Mouse (Mus musculus) intestine, embryonic 16.5 days (tissue): ENCODE measurements around the gene Zic1. TPM values are rescaled to one million over a fixed set of nuclear protein-coding genes. Genes with fewer than 3 reads are reported as not detected.

Experiments
- ATAC-seq: fragments of 200-750 bp; cut with Nextera tagmentation; 2 replicates; pipeline ENCODE4 v1.8.0; 2017; ENCODE audit warnings: moderate TSS enrichment, moderate library complexity
- H3K27ac ChIP-seq: fragments of 300-500 bp; sonication (generic); 2 replicates; pipeline ENCODE4 v1.5.1; 2014; ENCODE audit warnings: mild to moderate bottlenecking, low read length
- H3K27me3 ChIP-seq: fragments of 300-500 bp; sonication (generic); replicated peaks from 2 replicates; pipeline ENCODE4 v1.6.1; 2014; ENCODE audit warnings: low read length, control low read depth, mixed read lengths; ENCODE audit not compliant: control insufficient read depth, insufficient read depth
- H3K36me3 ChIP-seq: fragments of 300-500 bp; sonication (generic); 2 replicates; pipeline ENCODE4 v1.6.1; 2014; ENCODE audit warnings: low read length, control low read depth; ENCODE audit not compliant: control insufficient read depth, insufficient read depth
- H3K4me1 ChIP-seq: fragments of 300-500 bp; sonication (generic); 2 replicates; pipeline ENCODE4 v1.6.1; 2014; ENCODE audit warnings: low read length, control low read depth, mixed read lengths; ENCODE audit not compliant: control insufficient read depth, insufficient read depth
- H3K4me2 ChIP-seq: fragments of 300-500 bp; sonication (generic); 2 replicates; pipeline ENCODE4 v1.6.1; 2014; ENCODE audit warnings: low read depth, low read length, control low read depth
- H3K4me3 ChIP-seq: fragments of 300-500 bp; sonication (generic); 2 replicates; pipeline ENCODE4 v1.5.1; 2014; ENCODE audit warnings: mild to moderate bottlenecking, low read length
- H3K9ac ChIP-seq: fragments of 300-500 bp; sonication (generic); 2 replicates; pipeline ENCODE4 v1.6.1; 2014; ENCODE audit warnings: low read depth, low read length
- H3K9me3 ChIP-seq: fragments of 300-500 bp; sonication (generic); 2 replicates; pipeline ENCODE4 v1.6.1; 2016; ENCODE audit warnings: low read length, control low read depth; ENCODE audit not compliant: control insufficient read depth
- WGBS: fragments of 180-500 bp; shearing (Covaris S2); extraction: QIAGEN DNeasy Blood & Tissue Kit; methylation state at CpG from one replicate; pipeline ENCODE4 v1.1.7; 2014; 5-methylcytosine and 5-hydroxymethylcytosine counted together
- polyA plus RNA-seq: library from polyadenylated mRNA; unstranded; fragments of >200 nt; fragmentation: Nextera tagmentation; extraction: Ambion mirVana; gene quantifications from 2 replicates; pipeline ENCODE4 v1.2.1, GENCODE M21; 2015

Zic1 gene
- polyA plus RNA-seq, 1 experiment from 2014 or later: not detected

DNA sequence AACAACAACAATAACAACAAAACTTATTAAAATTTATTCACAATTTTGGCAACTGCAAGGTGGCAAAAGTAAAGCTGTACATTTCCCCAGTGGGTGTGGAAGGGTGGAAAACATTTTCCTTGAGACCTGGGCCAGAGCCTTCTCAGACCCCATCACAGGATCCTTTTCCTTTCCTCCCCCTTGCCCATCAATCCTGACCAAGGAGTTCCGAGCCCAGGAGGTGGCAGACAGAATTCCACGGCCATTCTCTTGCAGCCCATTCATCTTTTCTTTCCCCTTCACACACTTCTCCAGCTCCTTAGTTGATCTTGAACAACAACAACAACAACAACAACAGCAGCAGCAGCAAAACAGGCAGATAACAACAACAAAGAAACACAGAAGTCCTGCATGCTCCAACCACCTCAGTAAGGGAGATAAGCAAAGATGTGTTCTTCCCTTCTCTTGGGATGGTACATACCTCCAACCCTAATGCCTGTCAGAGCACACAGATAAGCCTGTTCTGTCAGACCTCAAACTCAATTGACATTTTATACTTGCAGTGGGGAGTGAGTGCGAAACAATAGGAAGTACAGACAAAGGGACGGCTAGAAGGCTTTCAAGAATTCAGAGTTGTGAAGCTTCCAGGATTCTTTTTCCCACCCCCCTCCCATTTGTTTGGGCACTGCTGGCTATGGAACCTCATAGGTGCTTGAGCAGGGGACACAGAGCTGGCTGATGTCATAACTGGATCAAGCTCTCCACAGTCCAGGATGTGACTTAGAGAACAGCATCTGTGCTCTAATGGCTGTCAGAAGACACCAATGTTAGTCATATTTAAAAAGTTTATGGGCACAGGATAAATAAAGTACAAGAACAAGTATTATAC, 19.3 kb upstream of the Zic1 start:
- Histone ChIP-seq H3K27ac (no peak overlapping the region), H3K4me3 (no peak overlapping the region), H3K9ac (no peak overlapping the region), H3K27me3 (peaks cover 91% of the 10 kb centered on the region), H3K4me1 (peaks cover 5% of the 10 kb centered on the region; the same call in 1 of the 2 replicates), H3K4me2 (no peak overlapping the region), H3K9me3 (no peaks in the 10 kb centered on the region), H3K36me3 (no peaks in the 10 kb centered on the region)
- 9% methylated on average over 4 of the region's 4 CpGs for WGBS
- no peak for ATAC-seq

DNA sequence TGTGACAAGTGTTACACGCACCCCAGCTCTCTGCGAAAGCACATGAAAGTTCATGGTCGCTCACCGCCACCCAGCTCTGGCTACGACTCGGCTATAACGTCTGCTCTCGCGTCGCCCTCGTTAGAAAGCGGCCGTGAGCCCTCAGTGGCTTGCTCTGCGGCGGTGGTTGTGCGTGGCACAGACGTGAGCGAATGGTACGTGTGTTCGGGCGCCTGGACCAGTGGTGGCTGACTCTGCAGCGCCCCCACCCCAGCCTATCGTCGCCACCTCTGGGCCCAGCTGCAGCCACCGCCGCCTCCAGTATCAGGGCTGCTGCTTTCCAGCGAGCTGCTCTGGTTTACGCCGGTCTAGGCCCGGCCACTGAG, 18.5 kb upstream of the Zic1 start:
- no peak overlapping the region for H3K9ac ChIP-seq
- 2% methylated on average over 30 of the region's 30 CpGs for WGBS
- peaks cover 5% of the 10 kb centered on the region; the same call in 1 of the 2 replicates for H3K4me1 ChIP-seq
- H3K27me3 ChIP-seq: peaks cover 91% of the 10 kb centered on the region
- H3K9me3 ChIP-seq: no peaks in the 10 kb centered on the region
- no peak overlapping the region for H3K4me2 ChIP-seq
- no peak overlapping the region for H3K27ac ChIP-seq
- no peaks in the 10 kb centered on the region for H3K36me3 ChIP-seq
- no peak overlapping the region for H3K4me3 ChIP-seq
- no peak for ATAC-seq

DNA sequence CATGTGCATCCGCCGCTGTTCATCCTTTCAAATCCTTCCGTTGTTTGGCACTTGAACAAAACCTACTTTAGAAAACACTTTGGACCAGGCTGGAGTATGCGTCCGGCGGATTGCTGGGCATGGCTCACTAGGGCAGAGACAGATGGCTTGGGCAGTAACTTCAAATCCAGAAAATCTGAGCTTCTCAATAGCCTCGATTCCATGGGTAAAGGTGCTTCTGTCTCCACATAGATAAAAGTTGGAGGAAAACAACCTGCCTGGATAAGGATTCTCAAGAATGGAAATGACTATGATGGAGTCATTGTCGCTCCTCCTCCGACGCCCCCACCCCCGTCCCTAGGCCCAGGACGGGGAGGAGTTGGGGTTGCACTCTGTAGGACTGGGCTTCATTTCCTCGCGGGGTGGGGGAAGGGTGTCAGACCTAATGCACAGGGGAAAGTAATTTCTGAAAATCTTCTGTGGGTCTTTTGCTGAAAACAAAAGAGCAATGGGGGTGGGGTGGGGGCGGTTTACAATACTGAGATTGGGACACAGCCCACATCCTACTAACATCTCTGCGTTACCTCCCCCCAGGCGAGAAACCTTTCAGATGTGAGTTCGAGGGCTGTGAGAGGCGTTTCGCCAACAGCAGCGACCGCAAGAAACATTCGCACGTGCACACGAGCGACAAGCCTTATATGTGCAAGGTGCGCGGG, 18.0 kb upstream of the Zic1 start:
- H3K4me2 ChIP-seq: no peak overlapping the region
- no peak overlapping the region for H3K4me3 ChIP-seq
- 1% methylated on average over 28 of the region's 28 CpGs for WGBS
- no peak overlapping the region for H3K9ac ChIP-seq
- H3K27me3 ChIP-seq: peaks cover 94% of the 10 kb centered on the region
- ATAC-seq: no peak
- H3K9me3 ChIP-seq: no peaks in the 10 kb centered on the region
- no peak overlapping the region for H3K27ac ChIP-seq
- no peaks in the 10 kb centered on the region for H3K36me3 ChIP-seq
- peaks cover 5% of the 10 kb centered on the region; the same call in 1 of the 2 replicates for H3K4me1 ChIP-seq

DNA sequence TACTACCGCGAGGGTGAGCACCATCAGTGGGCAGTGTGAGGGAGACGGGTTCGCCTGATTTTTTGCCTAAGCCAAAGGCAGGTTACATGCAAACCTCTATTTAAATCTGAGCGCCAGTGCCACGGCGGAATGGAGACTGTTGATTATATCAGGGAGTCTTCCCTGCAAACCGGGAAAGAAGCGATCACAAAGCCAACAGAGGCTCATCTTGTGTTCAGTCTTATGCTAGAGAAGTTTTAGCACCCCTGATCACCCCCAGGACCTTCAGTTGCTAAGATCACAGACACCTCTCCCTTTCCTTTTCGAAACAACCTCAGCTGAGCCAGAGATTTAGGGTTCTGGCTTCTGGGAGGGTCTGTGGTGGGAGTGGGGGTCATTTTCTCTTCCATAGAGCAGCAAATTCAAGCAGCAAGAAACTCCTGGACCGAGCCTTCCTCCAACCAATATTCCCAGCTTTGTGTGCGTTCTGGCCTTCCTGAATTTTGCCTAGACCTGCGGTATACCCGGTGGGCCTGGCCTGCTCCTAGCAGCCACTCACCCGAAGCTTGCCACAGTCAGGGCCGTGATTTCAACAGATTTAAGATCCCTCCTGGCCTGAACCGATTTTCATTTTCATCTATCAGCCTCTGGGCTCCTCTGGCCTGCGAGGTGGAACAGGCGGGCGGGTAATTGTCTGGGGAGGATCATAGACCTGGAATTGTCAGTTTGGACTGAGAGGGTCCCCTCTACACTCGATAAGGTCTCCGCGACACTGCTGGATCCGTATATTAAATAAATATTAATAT, 17.1 kb upstream of the Zic1 start:
- H3K9me3 ChIP-seq: no peaks in the 10 kb centered on the region
- no peaks in the 10 kb centered on the region for H3K36me3 ChIP-seq
- peaks cover 5% of the 10 kb centered on the region; the same call in 1 of the 2 replicates for H3K4me1 ChIP-seq
- no peak overlapping the region for H3K4me3 ChIP-seq
- H3K4me2 ChIP-seq: no peak overlapping the region
- no peak overlapping the region for H3K27ac ChIP-seq
- WGBS: 2% methylated on average over 24 of the region's 24 CpGs
- H3K27me3 ChIP-seq: peaks cover 95% of the 10 kb centered on the region
- no peak overlapping the region for H3K9ac ChIP-seq
- ATAC-seq: no peak

DNA sequence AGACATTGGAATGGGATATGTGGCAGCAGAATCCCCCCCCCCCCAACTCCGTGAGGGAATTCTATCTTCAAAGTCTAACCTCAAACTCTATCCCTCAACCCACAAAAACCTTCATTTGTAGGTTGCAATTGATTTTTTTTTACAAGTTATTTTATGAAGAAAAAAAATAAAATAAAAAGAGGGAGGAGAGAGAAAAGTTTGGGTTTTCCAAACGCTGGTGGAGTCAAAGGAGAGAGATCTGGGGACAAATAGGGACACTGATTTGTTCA, 16.4 kb upstream of the Zic1 start:
- Histone ChIP-seq H3K4me1 (peaks cover 5% of the 10 kb centered on the region; the same call in 1 of the 2 replicates), H3K9me3 (no peaks in the 10 kb centered on the region), H3K27ac (no peak overlapping the region), H3K36me3 (no peaks in the 10 kb centered on the region), H3K4me3 (no peak overlapping the region; the same call in 1 of the 2 replicates), H3K4me2 (no peak overlapping the region), H3K27me3 (peaks cover 94% of the 10 kb centered on the region), H3K9ac (no peak overlapping the region)
- WGBS: 5% methylated on average over 2 of the region's 2 CpGs
- no peak for ATAC-seq

DNA sequence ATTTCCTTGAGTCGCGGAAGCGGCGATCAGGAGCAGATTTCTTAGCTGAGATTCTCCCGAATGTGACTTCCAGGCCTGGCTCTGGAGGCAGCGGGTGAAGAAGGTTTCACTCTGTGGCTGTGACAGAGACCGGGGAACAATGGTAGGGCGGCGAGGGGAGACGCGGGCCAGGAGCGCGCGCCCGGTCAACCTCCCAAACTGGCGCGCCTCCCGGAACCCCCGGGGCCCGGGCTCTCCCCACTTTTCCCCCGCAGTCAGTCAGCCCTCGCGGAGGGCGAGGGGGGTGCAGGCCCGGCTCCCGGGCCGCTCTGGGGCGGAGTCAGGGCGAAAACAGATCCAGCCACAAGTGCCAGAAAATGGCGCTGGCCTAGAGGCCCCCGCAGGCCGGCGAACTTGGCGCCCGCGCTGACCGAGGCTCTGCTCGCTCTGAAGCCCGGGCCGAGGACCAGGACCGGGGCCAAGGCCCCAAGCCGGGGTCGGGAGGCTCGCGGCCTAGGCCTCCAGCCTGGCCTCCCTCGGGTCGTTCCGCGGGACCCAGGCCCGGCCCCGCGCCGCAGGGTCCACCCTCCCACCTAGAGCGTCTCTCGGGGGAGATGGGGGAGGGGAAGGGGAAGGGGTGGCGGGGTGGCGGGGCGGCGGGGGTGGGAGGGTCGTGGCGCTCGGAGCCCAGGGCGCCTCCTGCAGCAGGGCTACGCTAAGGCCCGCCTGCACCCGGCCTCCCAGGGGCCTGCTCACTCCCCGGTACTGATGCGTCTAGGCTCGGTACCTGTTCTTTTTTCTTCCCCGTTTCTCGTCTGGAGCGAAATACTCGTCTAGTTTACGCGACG, 15.9 kb upstream of the Zic1 start:
- WGBS: under 1% methylated on average over 66 of the region's 76 CpGs
- Histone ChIP-seq H3K9ac (peak overlapping the region; percentile 57), H3K27ac (no peak overlapping the region), H3K27me3 (peaks cover 94% of the 10 kb centered on the region), H3K36me3 (no peaks in the 10 kb centered on the region), H3K4me1 (peaks cover 5% of the 10 kb centered on the region; the same call in 1 of the 2 replicates), H3K4me2 (peak overlapping the region; percentile 83), H3K4me3 (peak overlapping the region; percentile 55), H3K9me3 (no peaks in the 10 kb centered on the region)
- ATAC-seq: peak; percentile 59

DNA sequence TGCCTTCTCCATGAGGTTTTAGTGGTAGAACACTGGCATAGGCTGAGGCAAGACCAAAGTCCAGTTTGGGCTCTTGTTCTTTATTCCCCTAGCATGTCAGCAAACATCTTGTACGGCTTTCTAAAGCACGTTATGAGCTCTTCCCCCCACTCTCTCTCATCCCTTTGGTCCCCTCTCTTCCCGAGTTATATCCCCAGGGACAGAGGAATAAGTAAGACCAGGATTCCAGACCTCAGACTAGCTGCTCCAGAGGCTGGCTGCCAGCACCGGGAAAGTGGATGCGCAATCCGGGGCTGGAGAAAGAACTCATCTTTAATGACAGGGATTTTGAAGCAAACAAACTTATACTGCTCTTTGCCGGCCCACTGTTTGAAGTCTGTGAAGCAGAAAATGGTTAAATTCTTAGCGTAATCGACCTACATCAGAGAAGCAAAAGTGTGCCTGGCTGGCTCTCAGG, 14.9 kb upstream of the Zic1 start:
- WGBS: 2% methylated on average over 9 of the region's 9 CpGs
- no peak for ATAC-seq
- Histone ChIP-seq H3K27ac (no peak overlapping the region), H3K36me3 (no peaks in the 10 kb centered on the region), H3K27me3 (peaks cover 93% of the 10 kb centered on the region), H3K4me3 (no peak overlapping the region), H3K4me2 (no peak overlapping the region), H3K4me1 (peaks cover 5% of the 10 kb centered on the region; the same call in 1 of the 2 replicates), H3K9me3 (no peaks in the 10 kb centered on the region), H3K9ac (no peak overlapping the region)

DNA sequence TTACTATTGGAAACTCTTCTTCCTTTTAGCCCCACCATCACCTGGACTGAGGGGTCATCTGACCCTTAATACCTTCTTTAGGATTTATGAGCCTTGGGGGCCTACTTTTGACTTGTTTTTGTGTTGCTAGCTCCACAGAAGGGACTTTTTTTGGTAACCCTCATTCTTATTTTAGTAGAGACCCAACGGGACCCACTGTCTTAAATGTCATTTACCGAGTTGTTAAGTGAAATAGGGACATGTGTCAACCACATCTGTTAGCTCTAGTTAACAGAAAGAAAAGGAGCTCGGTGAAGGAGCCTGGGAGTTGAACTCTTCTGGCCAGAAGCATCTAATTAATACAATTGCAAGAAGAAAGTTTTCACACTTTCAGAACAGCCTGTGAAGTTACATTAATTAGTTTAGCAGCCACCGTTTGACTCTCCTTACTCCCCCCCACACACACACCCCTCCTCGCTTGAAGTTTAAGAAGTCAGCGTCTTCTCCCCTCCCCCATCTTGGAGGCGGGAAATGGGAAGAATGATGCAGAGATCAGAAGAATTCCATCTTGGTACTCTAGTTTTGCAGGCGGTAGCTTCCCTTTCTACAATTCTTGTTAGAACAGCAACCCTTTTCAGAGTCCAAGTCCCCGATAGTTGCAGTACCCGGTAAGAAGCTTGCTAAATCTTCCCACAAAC, 14.3 kb upstream of the Zic1 start:
- ATAC-seq: no peak
- Histone ChIP-seq H3K4me1 (peaks cover 5% of the 10 kb centered on the region; the same call in 1 of the 2 replicates), H3K27me3 (peaks cover 92% of the 10 kb centered on the region), H3K27ac (no peak overlapping the region), H3K9ac (no peak overlapping the region), H3K9me3 (no peaks in the 10 kb centered on the region), H3K4me3 (no peak overlapping the region), H3K4me2 (no peak overlapping the region), H3K36me3 (no peaks in the 10 kb centered on the region)
- WGBS: 1% methylated on average over 10 of the region's 10 CpGs
